Mouse (Mus musculus) monocyte, adult 2 months (primary cell): ENCODE measurements around the gene Gcnt3.

Source experiments
- DNase-seq, 2 experiments: peaks; one replicate each; pipeline ENCODE4 v3.0.0; 2022; ENCODE audit warnings: low spot score in 2 of 2, low read depth in 1 of 2

Gene Gcnt3

DNA sequence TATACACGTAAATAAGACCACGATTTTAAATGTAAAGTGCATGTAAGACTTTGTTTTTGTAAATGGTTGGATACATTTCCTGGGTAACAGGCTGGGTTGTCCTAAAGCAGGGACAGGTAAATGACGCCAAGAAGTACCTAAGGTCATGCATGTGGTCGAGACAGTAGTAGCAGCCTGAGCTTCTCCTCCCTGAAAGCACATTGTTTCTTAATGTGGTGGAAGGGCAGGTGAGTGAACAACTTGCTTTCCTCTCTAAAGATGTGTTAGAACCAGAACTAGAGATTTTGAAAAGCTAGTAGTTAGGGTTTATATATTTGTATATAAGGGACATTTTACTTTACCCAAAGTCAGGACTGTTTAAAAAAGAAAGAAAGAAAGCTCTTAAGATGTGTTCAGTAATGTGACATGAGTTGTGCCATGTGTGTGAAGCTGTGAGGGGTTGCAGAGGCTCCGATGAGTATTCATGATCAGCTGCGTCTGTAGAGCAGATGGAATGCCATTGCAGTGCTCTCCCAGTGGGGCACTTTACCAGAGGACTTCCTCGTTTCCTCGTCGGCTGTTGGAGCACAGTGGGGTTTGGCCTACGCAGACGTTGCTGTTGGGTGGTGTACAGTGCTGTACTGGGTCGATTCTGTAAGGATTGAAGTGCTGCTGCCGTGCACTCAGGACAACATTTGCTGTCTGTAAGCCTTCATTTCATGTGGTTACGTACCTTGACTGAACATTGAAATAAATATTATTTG is 30.2 kb downstream of the Gcnt3 start:
- DNase-seq, result no peak

DNA sequence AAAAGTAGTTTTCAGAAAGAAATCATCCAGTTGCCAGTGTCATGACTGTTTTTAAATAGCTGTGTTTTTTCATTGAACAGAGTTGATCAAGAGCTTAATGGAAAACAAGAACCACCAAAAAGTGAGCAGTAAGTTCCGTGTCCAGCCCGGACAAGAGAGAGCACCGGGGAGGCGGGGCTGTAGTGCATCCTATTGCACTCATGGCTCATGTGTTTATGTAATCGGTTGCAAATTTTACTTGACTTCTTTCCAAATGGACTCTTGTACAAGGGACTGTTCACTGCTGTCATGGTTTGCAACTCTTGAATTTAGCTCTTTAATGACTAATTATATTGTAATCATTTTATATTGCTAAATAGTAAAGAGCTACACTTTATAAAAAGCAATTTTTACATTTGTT is 30.9 kb downstream of the Gcnt3 start:
- no peak for DNase-seq

DNA sequence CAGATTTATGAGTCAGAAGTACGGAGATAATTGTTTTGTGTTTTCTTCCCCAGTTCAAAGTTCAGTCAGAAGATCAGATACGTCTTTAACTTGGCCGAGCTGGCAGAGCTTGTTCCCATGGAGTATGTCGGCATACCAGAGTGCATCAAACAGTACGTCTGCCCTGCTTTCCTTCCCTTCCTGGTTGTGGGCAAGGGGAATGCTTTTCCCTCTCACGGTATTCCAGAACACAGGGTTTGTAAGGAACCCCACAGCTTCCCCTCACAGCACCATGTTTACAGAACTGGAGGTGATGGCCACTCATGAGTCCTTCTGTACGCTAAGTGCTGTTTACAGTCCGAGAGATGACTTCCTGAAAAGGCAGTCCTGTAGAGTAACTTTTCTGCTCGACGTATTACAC is 34.4 kb downstream of the Gcnt3 start:
- DNase-seq, result no peak

DNA sequence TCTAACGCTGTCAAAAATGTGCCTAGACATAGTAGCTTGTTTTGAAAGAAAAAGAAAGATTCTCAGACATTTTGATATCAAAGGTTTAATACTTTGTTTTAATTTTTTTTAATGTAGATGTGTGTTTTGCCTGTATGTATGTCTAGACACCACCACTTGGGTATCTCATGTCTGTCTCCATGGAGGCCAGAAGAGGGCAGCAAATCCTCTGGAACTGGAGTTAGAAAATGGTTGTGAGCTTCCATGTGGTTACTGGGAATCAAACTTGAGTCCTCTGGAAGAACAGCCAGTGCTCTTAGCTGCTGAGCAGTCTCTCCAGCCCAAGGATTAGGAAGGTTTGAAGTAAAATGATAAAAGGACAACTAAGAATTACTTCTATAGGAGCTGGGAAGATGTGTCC is 38.6 kb downstream of the Gcnt3 start:
- DNase-seq, result no peak

DNA sequence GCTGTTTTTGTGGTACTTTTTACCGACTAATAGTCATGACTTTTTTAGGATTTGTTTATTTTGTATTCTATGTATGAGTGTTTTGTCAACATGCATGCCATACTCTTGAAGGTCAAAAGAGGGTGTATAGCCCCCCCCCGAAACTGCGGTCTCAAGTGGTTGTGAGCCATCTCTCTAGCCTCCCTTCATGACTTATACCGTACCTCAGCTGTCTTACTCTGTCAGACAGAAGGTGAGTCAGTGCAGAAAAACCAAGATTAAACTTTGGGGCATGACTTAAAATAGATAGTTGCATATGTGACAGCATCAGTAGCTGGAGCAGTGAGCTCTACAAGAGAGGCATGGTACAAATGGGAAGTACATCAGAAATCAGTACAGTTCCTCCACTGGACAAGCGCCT is 43.3 kb downstream of the Gcnt3 start:
- DNase-seq, result no peak

DNA sequence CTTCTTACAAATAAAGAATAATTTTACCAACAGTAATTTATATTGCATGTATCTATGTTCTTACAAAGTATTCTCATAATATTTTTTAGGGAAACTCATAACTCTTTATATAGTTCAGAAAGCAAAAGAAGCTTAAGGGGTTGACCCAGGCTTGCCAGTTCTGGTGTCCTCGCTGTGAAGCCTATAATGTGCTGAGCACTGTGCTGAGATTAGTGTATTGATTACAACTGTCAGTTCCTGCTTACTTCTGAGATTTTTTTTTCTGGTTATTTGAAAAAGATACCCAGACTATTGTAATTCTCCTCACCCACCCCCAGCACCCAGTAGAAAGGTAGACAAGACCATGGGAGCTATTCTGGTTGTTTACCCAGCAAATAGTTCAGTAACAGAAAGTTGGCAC is 44.4 kb downstream of the Gcnt3 start:
- no peak for DNase-seq

DNA sequence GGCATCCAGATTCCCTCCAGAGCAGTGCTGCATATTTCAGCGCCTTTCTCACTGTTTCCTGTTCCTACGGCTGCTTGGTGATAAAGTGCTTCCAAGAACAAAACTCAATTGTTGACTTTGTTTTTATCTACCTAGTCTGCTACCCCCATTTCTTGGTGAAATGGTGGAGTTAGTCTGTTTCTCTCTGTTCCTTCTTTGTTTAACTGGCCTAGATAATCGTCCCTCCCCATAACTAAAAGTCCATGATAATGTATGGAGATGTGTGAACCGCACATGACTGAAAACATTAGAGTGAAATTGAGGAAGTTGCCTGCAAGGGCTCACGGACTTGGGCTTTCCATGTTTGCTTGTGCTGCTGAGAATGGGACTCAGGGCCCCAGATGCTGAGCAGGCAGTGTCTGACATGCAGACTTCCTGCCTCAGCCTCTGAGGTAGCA is 45.0 kb downstream of the Gcnt3 start:
- DNase-seq, result peak in 1 of 2 experiments; percentile 21

DNA sequence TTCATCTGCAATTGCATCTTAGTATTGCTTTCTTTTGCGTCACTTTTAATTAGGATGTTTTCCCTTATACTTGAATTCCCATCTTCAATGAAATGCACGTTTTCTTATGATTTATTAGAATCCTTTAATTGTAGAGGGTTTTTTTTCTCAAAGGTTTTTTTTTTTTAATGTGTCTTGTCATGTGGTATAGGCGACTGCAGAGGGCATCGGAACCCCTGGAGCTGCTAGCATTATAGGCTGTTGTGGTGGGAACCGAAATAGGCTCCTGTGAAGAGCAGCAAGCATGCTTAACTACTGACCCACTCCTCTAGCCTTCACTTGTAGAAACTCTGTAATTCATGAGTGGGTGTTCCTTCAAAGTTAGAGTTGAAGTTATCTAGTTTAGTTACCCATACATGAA is 47.5 kb downstream of the Gcnt3 start:
- DNase-seq, result no peak

DNA sequence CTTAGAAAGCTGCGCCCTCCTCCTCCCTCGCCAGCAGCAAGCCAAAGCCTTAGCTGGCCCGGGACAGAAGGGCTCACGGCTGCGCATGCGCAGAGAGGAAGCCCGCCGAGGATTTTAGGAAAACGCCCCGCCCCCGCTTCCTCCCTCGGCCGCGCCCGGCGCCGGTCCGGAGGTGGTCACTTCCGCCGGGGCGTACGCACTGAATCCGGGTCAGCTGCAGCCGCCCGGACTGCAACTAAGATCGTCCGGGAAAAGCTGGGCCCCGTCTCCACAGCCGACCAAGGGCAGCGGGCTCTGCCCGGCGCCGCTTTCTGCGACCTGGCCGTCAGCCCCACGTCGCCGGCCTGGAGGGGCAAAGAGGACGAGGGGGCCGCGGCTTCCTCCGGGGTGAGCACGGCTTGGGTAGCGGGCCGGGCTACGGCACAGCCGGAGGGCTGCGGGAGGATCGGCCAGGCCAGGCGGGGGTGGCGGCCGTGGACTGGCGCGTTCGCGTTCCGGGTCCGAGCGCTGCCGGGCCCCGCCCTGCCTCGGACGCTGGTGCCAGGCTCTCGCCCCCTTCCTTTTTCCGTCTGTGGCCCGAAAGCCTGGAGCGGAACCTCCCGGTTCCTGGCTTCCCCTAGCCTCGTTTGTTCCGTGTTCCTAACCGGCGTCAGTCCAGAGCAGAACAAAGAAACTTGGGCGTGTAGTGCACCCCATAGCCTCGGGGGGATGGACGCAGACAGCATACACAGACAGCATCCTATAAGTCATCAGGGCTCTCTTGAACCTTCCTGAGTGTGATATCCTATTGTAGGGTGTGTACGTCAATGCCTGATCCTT is 48.4 kb downstream of the Gcnt3 start, which contains the start of gene Bnip2:
Gene Bnip2 (plus strand): TSS at position 164 of the 819 bp plus-strand sequence.
- DNase-seq, result peak; percentile 73 to 80

DNA sequence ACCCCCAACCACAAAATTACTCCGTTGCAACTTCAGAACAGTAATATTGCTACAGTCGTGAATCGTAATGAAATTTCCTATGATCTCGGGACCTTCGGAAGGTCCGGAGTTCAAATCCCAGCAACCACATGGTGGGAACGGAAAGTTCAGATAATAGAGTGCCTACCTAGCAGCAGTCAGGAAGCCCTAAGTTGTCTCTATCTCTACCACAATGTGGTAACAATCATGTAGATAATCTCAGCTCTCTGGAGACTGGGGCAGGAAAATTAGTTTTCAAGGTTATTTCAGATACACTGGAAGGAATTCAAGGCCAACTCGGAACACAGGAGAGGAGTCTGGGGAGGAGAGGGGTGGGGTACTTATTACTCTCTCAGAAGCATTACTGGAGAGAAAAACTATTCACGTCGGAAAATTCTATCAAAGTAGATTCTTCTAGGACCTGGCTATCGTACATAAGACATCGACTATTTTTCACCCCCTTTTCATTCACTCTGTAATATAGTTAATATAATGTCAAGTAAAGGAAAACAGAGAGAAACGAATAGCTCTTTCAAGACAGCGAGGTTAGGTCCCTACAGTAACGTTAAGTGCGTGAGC is 49.1 kb downstream of the Gcnt3 start:
- DNase-seq, result no peak

DNA sequence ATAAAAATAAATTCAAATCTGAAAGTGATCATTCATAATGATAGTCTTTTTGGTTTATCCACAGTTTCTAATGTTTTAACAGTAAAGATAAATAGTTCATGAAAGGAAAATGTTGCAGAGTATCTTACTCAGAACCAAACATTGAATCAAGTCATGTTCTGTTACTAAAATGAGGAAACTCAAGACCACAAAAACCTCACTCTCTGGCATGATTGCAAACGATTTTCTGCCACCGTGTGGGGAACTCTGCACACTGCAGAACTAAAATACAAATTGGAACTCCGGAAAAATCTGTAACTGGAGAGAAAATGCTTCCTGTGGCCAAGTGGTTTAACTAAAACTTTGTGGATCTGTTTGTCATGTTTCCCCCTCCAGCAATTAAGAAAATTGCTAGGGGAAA is 50.3 kb downstream of the Gcnt3 start:
- DNase-seq, result peak; percentile 31 to 45

DNA sequence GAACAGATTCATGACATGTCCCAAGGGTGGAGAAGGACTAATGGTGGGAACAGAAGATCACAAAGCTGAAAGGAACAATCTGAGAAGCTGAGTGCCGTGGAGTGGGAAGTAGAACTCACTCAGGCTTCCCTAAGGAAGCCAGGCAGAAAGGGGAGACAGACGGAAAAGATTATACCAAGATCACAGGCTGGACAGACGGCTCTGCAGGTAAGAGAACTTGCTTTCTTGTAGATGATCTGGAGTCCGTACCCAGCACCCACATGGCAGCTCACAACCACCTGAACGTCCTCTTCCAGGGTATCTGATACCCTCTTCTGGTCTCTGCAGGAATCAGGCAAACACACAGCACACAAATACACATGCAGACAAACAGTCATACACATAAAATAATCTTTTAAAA is 51.3 kb downstream of the Gcnt3 start:
- no peak for DNase-seq

DNA sequence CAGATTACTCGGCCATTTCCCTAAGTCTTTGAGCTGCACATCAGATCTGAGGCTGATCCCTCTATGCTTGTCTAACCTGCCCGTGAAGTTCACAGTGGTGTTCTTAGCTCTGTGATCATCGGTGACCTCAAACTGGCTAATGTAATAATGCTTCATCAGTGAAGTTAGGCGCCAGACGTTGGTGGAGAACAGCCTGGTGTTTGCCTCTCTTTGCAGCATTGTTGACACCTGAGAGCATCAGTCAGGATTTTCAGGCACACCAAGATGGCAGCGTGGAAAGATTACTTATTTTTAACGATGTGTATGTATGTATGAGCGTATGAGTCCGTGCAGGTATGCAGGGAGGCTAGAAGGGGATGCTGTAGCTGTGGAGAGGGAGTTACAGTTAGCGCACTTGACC is 51.8 kb downstream of the Gcnt3 start:
- no peak for DNase-seq

DNA sequence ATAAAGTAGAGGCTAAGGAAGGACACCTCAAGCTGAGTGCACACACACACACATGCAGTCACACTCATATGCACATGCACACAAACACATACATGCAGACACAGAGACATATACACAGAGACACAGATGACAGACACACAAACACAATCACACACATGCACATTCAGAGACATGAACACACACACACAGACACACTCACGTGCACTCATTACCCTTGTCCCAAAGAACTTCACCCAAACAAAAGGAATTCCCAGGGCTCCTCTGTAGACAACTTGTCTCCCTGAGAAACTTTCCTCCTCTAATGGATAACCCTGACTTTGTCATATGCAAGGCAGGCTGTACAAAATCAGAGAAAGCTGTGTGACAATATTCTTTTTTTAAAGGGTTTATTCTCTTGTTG is 52.4 kb downstream of the Gcnt3 start:
- no peak for DNase-seq
